Mouse (Mus musculus): ENCODE results near the gene Nxph3.

DNA sequence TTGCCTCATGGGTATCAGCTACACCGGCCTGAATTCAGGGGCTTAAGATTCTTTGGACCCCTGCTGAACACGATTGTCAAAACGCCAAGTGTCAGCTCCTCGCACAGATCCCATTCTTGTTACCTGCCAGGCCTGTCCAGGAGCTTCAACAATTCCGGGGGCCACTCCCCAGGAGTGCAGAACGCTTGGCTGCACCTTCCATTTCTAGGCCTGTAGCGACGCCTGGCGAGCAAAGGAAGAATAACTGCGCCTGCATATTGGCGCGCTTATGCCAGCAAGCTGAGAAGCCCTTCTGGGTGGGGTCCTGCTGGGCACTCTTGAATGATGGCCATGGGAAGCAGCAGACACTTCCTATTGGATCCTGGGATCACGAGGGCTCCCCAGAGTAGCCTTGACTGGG is 7.2 kb upstream of the Nxph3 start:
- TF ChIP-seq CTCF (IDR thresholded peaks at IDR 0.05; ENCODE audit: low read depth) (peak; percentile 97), EP300 (optimal IDR thresholded peaks at IDR 0.05) (no peak)

Data from stomach, postnatal 0 days (tissue).